Mouse (Mus musculus): ENCODE data around the gene Ssmem1. TPM values are rescaled to one million over a fixed set of nuclear protein-coding genes. Genes with fewer than 3 reads are reported as not detected.

Ssmem1 gene
- total and polyA plus RNA-seq, 3 experiments = 0.17 to 0.34 TPM; not detected in 1

GRCm38 (mm10) chr6:30482908-30483307, 26.7 kb upstream of the Ssmem1 start:
- no peaks in the 10 kb centered on the region for H3K9me3 ChIP-seq (replicated peaks; ENCODE audit: low read length)
- dilution Hi-C loops (cut with MboI; ENCODE audit: extremely low pct_ligation_motif_present, extremely low pct_unique_long_range_greater_than_20kb, low sequenced_read_pairs) = no loop called here
- no peak overlapping the region for H3K9ac ChIP-seq (ENCODE audit: insufficient read depth, low read depth)
- TF ChIP-seq MYC (IDR thresholded peaks at IDR 0.05; ENCODE audit: low read depth, low read length) = no peak
- no peaks in the 10 kb centered on the region for H3K4me1 ChIP-seq (ENCODE audit: control insufficient read depth in 1 of 2, insufficient read depth in 2 of 2)
- no peak overlapping the region for H3K27ac ChIP-seq (ENCODE audit: insufficient read depth, low read depth)
- H3K79me2 ChIP-seq (replicated peaks; ENCODE audit: control insufficient read depth, extremely low read depth, insufficient read depth, poor library complexity, severe bottlenecking) = no peaks in the 10 kb centered on the region
- in situ Hi-C loops (cut with MboI; ENCODE audit: low pct_ligation_motif_present, low pct_unique_long_range_greater_than_20kb, low sequenced_read_pairs) = no loop called here
- no peaks in the 10 kb centered on the region for H3K27me3 ChIP-seq (replicated peaks)
- no peak overlapping the region for H3K4me2 ChIP-seq (ENCODE audit: insufficient read depth, low read depth, poor library complexity, severe bottlenecking)
- H3K36me3 ChIP-seq (replicated peaks in 1 of 2; ENCODE audit: control insufficient read depth in 1 of 2, insufficient read depth in 1 of 2, low read length in 1 of 2) = peaks cover 74 to 98% of the 10 kb centered on the region in 2 experiments
- no peak overlapping the region for H3K4me3 ChIP-seq (replicated peaks in 1 of 3; ENCODE audit: low read depth in 2 of 3, low read length in 2 of 3, poor library complexity in 1 of 3)
- no peak for DNase-seq (ENCODE audit: extremely low read depth)

GRCm38 (mm10) chr6:30486504-30486903, 23.1 kb upstream of the Ssmem1 start:
- Histone ChIP-seq H3K79me2 (replicated peaks; ENCODE audit: control insufficient read depth, extremely low read depth, insufficient read depth, poor library complexity, severe bottlenecking) (no peaks in the 10 kb centered on the region), H3K36me3 (replicated peaks in 1 of 2; ENCODE audit: control insufficient read depth in 1 of 2, insufficient read depth in 1 of 2, low read length in 1 of 2) (peaks cover 67 to 94% of the 10 kb centered on the region in 2 experiments), H3K4me3 (replicated peaks in 1 of 3; ENCODE audit: low read depth in 2 of 3, low read length in 2 of 3, poor library complexity in 1 of 3) (no peak overlapping the region), H3K27me3 (replicated peaks) (no peaks in the 10 kb centered on the region), H3K9me3 (replicated peaks; ENCODE audit: low read length) (no peaks in the 10 kb centered on the region), H3K9ac (ENCODE audit: insufficient read depth, low read depth) (no peak overlapping the region), H3K27ac (ENCODE audit: insufficient read depth, low read depth) (no peak overlapping the region), H3K4me1 (ENCODE audit: control insufficient read depth in 1 of 2, insufficient read depth in 2 of 2) (no peaks in the 10 kb centered on the region), H3K4me2 (ENCODE audit: insufficient read depth, low read depth, poor library complexity, severe bottlenecking) (no peak overlapping the region)
- dilution Hi-C loops (cut with MboI; ENCODE audit: extremely low pct_ligation_motif_present, extremely low pct_unique_long_range_greater_than_20kb, low sequenced_read_pairs) (no loop called here), in situ Hi-C loops (cut with MboI; ENCODE audit: low pct_ligation_motif_present, low pct_unique_long_range_greater_than_20kb, low sequenced_read_pairs) (no loop called here)
- TF ChIP-seq TCF12 (IDR thresholded peaks at IDR 0.05; ENCODE audit: low read depth, low read length) (no peak), CTCF (conservative IDR thresholded peaks at IDR 0.05 in 1 of 2, IDR thresholded peaks at IDR 0.05 in 1 of 2; ENCODE audit: low read depth in 2 of 2, low read length in 2 of 2) (no peak), ZKSCAN1 (IDR thresholded peaks at IDR 0.05; ENCODE audit: borderline replicate concordance, low read depth, low read length) (no peak), NELFE (IDR thresholded peaks at IDR 0.05; ENCODE audit: low read depth, low read length) (no peak), SMC3 (IDR thresholded peaks at IDR 0.05; ENCODE audit: low read depth, low read length) (no peak), POLR2A (IDR thresholded peaks at IDR 0.05; ENCODE audit: low read depth, low read length) (no peak), CHD1 (IDR thresholded peaks at IDR 0.05; ENCODE audit: low read depth, low read length) (no peak), GABPA (IDR thresholded peaks at IDR 0.05; ENCODE audit: insufficient replicate concordance, low read depth, low read length) (no peak), UBTF (IDR thresholded peaks at IDR 0.05; ENCODE audit: low read depth, low read length) (no peak), HCFC1 (IDR thresholded peaks at IDR 0.05; ENCODE audit: low read depth, low read length) (no peak), POLR2AphosphoS2 (IDR thresholded peaks at IDR 0.05; ENCODE audit: low read depth, low read length) (no peak), ZC3H11A (IDR thresholded peaks at IDR 0.05; ENCODE audit: low read depth, low read length) (no peak), IRF4 (IDR thresholded peaks at IDR 0.05; ENCODE audit: low read depth, low read length) (no peak), MAX (IDR thresholded peaks at IDR 0.05; ENCODE audit: low read length) (no peak), EP300 (IDR thresholded peaks at IDR 0.05; ENCODE audit: low read length) (no peak), BHLHE40 (IDR thresholded peaks at IDR 0.05; ENCODE audit: low read depth, low read length) (no peak)
- no peak for DNase-seq (ENCODE audit: extremely low read depth)

Measured in CH12.LX (cell line).